Mouse (Mus musculus) cortical plate, adult 2 months (tissue): Measurements from ENCODE around the gene Prkce.

Experiments used
- CTCF ChIP-seq: fragments of 200-500 bp; IDR thresholded peaks from 2 replicates; pipeline ENCODE4 v1.5.1; 2011; ENCODE audit warnings: mild to moderate bottlenecking, control low read depth, low read length; ENCODE audit not compliant: insufficient read depth; ENCODE audit errors: extremely low read depth
- POLR2A ChIP-seq: fragments of 200-500 bp; IDR thresholded peaks from 2 replicates; pipeline ENCODE4 v1.6.1; 2011; ENCODE audit warnings: mild to moderate bottlenecking, low read length, control low read depth; ENCODE audit not compliant: insufficient read depth; ENCODE audit errors: extremely low read depth

- TF ChIP-seq POLR2A = no peak
- TF ChIP-seq CTCF = no peak
These were observed 509.3 kb downstream of the Prkce start for GRCm38 (mm10) chr17:86676909-86677308.
